Mouse (Mus musculus): ENCODE measurements around the gene Hoxc13.

The Hoxc13 gene

DNA sequence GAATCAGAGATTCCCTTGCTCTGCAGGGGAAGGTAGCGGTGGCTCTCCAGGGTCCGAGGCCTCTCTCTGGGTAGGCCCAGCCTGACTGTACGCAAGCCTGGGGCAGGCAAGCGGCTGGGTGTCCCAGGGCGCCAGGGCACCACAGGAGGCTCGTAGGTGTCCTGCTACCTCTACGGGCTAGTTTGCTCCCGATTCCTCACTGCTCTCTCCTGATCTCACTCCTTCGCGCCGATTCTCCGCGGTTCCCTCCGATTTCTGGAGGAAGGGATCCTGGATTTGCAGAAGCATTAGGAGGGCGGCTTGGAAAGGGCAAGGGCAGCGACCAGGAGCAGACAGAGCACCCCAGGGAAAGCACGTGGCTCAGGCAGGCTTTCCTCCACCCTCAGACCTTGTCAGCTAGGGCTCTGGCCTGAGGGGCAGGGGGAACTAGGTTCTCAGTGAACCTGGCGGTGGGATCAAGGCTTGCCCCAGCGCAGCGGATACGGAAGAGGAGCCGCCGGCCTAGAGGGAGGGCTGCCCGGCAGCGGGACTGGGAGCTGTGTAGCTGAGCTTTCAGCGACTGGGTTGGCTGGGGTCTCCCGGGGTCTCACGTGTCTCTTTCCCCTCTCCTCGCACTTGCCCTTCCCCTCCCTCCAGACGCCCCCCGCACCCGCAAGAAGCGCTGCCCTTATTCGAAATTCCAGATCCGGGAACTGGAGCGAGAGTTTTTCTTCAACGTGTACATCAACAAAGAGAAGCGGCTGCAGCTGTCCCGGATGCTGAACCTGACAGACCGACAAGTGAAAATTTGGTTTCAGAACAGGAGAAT lies 35.1 kb downstream of the Hoxc13 start:
- in situ Hi-C loops (cut with MboI; ENCODE audit: low pct_unique_long_range_greater_than_20kb in 1 of 2, low sequenced_read_pairs in 2 of 2, unreplicated experiment in 1 of 2): loop anchor here in 1 of 2 experiments (10.0 kb wide), 1 partner anchor 59 kb away; the partner anchor contains the start of gene Hoxc4

DNA sequence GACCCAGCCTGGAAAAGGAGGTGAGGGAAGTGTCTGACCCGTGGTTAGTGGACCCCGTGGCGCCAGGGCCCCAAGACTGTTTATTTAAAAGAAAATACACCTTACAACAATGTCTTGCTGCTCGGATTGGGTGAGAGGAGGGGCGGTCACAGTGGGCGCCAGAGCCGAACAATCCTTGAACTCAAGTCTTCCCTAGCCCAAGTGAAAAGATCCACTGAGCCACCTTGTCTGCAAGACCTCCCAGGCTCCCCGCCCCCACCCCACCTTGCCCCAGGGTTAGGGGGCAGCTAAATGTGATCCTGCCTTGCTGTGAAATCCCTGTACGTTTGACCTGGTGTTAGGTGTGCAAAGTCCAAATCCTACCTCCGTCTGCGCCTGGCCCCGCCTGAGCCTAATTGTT lies 36.0 kb downstream of the Hoxc13 start:
- in situ Hi-C loops (cut with MboI; ENCODE audit: low pct_unique_long_range_greater_than_20kb in 1 of 2, low sequenced_read_pairs in 2 of 2, unreplicated experiment in 1 of 2): loop anchor here in 1 of 2 experiments (10.0 kb wide), 1 partner anchor 58 kb away; the partner anchor contains the start of gene Hoxc4

DNA sequence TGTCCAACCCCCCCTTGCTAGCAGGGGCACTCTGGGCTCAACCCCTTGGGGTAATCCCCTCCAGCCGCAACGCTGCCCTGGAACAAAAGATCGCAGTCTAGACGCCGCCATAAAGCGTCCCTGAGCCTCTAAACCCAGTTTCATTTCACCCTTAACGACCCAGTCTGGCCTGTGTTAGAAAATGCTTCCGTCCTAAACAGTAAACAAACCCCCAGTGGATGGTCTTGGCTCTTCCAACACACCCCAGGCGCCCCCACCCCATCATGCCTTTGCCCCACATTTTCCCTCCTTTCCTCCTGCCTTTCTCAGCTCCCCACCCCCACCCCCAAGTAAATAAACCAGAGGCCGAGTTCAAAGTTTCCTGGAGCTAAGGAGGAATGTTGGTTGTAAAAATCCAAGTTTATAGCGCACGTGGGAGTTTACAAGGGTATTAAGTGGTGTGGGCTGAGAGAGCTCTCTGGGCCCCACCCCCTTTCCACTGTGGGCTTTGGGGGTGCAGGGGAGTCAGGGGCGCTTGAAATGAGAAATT lies 38.8 kb downstream of the Hoxc13 start:
- in situ Hi-C loops (cut with MboI; ENCODE audit: low pct_unique_long_range_greater_than_20kb in 1 of 2, low sequenced_read_pairs in 2 of 2, unreplicated experiment in 1 of 2): loop anchor here (10.0 kb wide), 2 partner anchors 55 to 205 kb away; partner anchors contain the start of gene Hoxc4 (in 1 of the 2)

GRCm38 (mm10) chr15:102961728-102962127 lies 40.8 kb downstream of the Hoxc13 start:
- in situ Hi-C loops (cut with MboI; ENCODE audit: low pct_unique_long_range_greater_than_20kb in 1 of 2, low sequenced_read_pairs in 2 of 2, unreplicated experiment in 1 of 2): loop anchor here in 1 of 2 experiments (10.0 kb wide), 1 partner anchor 207 kb away; no protein-coding TSS in a partner anchor

- in situ Hi-C loops (cut with MboI; ENCODE audit: low pct_unique_long_range_greater_than_20kb in 1 of 2, low sequenced_read_pairs in 2 of 2, unreplicated experiment in 1 of 2): loop anchor here in 1 of 2 experiments (10.0 kb wide), 1 partner anchor 208 kb away; no protein-coding TSS in a partner anchor
Measured at GRCm38 (mm10) chr15:102962492-102962891, 41.6 kb downstream of the Hoxc13 start.

- in situ Hi-C loops (cut with MboI; ENCODE audit: low pct_unique_long_range_greater_than_20kb in 1 of 2, low sequenced_read_pairs in 2 of 2, unreplicated experiment in 1 of 2): loop anchor here in 1 of 2 experiments (10.0 kb wide), 1 partner anchor 208 kb away; no protein-coding TSS in a partner anchor
Measured at GRCm38 (mm10) chr15:102963259-102963658, 42.4 kb downstream of the Hoxc13 start.

DNA sequence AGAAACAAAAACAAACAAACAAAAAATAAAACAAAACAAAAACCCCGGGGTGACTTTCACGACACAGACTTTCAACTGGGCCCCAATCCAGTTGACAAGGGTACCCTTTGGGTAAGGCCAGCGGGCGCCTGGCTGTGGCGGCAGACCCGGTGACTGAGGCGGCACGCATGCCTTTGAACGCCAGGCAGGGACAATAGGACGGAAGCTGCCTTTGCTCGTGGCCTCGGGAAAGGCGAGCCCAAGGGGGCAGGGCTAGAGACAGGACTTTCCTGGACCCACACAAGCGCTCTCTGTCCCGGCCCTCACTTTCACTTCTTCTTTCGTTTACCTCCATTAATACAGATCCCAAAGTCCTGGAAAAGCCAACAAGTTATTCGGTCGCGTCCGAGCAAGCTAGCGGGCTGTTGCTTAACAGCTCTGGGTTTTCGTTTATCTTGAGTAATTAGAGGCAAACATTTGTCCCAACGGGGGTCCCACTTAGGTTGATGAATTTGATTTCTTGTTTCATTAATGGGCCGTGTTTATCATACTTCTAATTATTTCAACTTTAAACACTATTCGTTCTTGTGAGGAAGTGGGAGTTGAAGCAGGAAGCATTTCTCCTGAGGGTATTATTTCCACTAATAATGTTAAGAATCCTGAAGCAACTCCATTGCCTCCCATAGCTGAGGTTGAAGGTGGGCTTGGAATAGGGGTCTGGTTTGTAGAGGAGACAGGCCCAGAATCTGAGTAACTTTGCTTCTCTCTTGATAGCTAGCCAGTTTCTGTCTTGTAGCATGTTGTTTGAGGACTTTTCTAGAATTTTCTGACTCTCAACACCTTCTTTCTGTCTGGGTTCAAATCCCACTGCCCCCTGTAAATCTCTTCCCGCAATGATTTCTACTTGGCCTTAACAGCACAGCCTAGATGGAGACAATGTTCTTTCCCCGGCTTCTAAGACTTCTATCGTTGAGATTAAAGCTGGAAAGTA lies 43.1 kb downstream of the Hoxc13 start:
- in situ Hi-C loops (cut with MboI; ENCODE audit: low pct_unique_long_range_greater_than_20kb in 1 of 2, low sequenced_read_pairs in 2 of 2, unreplicated experiment in 1 of 2): loop anchor here in 1 of 2 experiments (10.0 kb wide), 1 partner anchor 209 kb away; no protein-coding TSS in a partner anchor

DNA sequence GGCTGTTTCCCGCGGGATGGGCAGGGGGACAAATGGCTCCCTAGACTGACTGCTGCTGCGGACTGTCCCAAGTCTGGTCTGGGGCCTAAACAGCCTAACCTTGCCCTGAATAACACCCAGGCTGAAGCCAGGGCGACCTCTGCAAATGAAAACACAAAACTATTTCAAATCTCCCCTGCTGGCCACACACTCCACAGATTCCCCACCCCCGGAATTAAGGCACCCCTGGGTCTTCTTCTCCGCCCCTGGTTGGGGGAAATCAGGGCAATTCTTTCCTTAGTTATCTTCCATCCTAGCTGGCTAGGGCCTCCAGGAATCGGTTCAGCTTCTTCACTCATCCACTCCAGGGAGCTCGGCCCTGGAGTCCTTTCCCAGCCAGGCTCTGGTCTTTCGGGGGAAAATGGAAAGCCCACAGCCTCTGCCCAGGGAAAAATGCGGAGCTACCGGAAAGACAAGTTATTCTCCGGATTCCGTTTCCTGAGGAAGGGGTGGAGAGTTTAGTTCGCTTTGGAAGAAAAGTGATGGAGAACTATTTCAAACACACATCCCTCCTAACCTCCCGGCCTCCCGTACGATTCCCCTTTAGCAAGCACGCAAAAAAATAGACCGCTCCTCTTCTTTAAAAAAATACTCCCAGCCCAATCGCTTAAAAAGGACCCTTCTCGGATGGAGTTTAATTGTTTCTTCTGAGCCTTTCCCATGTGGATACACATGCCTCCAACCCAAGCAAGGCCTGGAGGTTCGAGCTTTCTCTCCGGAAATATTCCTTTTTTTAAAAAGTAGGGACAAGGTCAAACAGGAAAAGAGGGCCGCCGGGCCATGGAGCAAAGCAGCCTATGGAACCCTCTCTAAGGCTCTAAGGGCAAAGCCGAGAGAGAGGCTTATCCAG lies 44.3 kb downstream of the Hoxc13 start:
- in situ Hi-C loops (cut with MboI; ENCODE audit: low pct_unique_long_range_greater_than_20kb in 1 of 2, low sequenced_read_pairs in 2 of 2, unreplicated experiment in 1 of 2): loop anchor here in 1 of 2 experiments (10.0 kb wide), 1 partner anchor 210 kb away; no protein-coding TSS in a partner anchor

- in situ Hi-C loops (cut with MboI; ENCODE audit: low pct_unique_long_range_greater_than_20kb in 1 of 2, low sequenced_read_pairs in 2 of 2, unreplicated experiment in 1 of 2): loop anchor here in 1 of 2 experiments (10.0 kb wide), 1 partner anchor 211 kb away; no protein-coding TSS in a partner anchor
Measured at GRCm38 (mm10) chr15:102965892-102966775, 45.2 kb downstream of the Hoxc13 start.

DNA sequence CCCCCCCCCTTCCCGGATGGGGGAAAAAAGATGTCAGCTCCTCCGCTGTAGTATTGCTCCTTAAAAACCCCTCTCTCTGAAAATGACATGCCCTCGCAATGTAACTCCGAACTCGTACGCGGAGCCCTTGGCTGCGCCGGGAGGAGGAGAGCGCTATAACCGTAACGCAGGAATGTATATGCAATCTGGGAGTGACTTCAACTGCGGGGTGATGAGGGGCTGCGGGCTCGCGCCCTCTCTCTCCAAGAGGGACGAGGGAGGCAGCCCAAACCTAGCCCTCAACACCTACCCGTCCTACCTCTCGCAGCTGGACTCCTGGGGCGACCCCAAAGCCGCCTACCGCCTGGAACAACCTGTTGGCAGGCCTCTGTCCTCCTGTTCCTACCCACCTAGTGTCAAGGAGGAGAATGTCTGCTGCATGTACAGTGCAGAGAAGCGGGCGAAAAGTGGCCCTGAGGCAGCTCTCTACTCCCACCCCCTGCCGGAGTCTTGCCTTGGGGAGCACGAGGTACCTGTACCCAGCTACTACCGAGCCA lies 45.9 kb downstream of the Hoxc13 start, which contains the start of gene Hoxc10:
Gene Hoxc10 (plus strand): TSS at position 21 of the 536 bp plus-strand sequence.
- in situ Hi-C loops (cut with MboI; ENCODE audit: low pct_unique_long_range_greater_than_20kb in 1 of 2, low sequenced_read_pairs in 2 of 2, unreplicated experiment in 1 of 2): loop anchor here in 1 of 2 experiments (10.0 kb wide), 1 partner anchor 212 kb away; no protein-coding TSS in a partner anchor

DNA sequence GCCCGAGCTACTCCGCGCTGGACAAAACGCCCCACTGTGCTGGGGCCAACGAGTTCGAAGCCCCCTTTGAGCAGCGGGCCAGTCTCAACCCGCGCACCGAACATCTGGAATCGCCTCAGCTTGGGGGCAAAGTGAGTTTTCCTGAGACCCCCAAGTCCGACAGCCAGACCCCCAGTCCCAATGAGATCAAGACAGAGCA lies 46.3 kb downstream of the Hoxc13 start, which contains the start of gene Hoxc5:
Gene Hoxc5 (plus strand): TSS at position 132 of the 199 bp plus-strand sequence.
- in situ Hi-C loops (cut with MboI; ENCODE audit: low pct_unique_long_range_greater_than_20kb in 1 of 2, low sequenced_read_pairs in 2 of 2, unreplicated experiment in 1 of 2): loop anchor here in 1 of 2 experiments (10.0 kb wide), 1 partner anchor 212 kb away; no protein-coding TSS in a partner anchor

- in situ Hi-C loops (cut with MboI; ENCODE audit: low pct_unique_long_range_greater_than_20kb in 1 of 2, low sequenced_read_pairs in 2 of 2, unreplicated experiment in 1 of 2): loop anchor here in 1 of 2 experiments (10.0 kb wide), 1 partner anchor 213 kb away; no protein-coding TSS in a partner anchor
Measured at GRCm38 (mm10) chr15:102967511-102968397, 46.9 kb downstream of the Hoxc13 start.

DNA sequence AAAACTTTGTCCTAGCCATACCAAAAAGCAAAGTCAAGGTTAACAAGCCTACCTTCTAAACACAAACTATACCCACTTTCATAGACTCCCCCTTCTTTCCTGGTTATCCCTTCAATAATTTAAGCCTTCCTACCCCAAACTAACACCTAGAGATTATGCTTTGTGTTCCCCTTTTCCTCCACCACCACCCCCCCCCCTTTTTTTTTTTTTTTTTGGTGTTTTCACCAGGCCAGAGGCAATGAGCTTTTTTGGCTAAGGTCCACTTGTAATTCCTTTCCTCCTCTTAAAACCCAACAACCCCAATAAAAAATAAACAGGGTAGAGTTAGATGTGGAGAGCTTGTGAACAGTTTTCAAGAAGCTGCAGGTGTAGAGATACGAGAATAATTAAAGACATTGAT lies 48.4 kb downstream of the Hoxc13 start:
- in situ Hi-C loops (cut with MboI; ENCODE audit: low pct_unique_long_range_greater_than_20kb in 1 of 2, low sequenced_read_pairs in 2 of 2, unreplicated experiment in 1 of 2): loop anchor here in 1 of 2 experiments (10.0 kb wide), 1 partner anchor 214 kb away; no protein-coding TSS in a partner anchor

DNA sequence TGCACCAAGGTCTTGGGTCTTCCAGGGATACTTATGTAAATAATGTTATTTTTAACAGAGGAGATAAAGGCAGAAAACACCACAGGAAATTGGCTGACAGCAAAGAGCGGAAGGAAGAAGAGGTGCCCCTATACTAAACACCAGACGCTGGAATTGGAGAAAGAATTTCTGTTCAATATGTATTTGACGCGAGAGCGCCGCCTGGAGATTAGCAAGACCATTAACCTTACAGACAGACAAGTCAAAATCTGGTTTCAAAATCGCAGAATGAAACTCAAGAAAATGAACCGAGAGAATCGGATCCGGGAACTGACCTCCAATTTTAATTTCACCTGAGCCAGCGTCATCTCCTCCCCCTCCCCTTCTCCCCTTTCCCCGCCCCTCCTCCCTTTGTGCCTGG lies 49.8 kb downstream of the Hoxc13 start:
- in situ Hi-C loops (cut with MboI; ENCODE audit: low pct_unique_long_range_greater_than_20kb in 1 of 2, low sequenced_read_pairs in 2 of 2, unreplicated experiment in 1 of 2): no loop called here

DNA sequence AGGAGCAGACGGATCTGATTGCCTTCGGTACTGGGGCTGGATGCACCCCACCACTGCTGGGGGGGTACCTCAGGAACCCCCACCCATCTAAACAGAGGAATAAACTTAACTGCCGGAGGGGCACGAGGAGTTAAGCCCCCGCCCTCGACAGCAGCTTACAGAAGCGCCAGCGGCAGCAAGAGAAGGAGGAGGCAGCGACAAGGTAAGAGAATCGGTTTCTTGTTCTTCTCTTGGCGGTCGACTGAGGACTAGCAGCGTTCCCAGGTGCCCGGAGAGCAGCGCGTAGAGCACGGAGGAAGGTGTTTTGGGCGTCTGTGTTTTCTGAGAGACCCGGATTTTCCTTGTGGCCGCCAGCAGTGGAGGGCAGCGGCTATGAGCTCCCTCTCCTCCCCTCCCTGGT lies 51.4 kb downstream of the Hoxc13 start:
- in situ Hi-C loops (cut with MboI; ENCODE audit: low pct_unique_long_range_greater_than_20kb in 1 of 2, low sequenced_read_pairs in 2 of 2, unreplicated experiment in 1 of 2): no loop called here

All from mouse embryonic stem cell (cell line).